Mouse (Mus musculus) adrenal gland, adult 8-10 months (tissue): ENCODE data around the gene Cd3g. TPM values are rescaled to one million over a fixed set of nuclear protein-coding genes. Genes with fewer than 3 reads are reported as not detected.

Source experiments
- total RNA-seq, 4 experiments: library from RNA; stranded (reverse); gene quantifications; 2 replicates each; pipeline ENCODE4 v1.2.4; 2022

Gene Cd3g
- total RNA-seq, 4 experiments from 2014 or later, result 0.52 to 1.3 (median 0.59) TPM; not detected in 1

Other genes with a start within 250 kb of the Cd3g start
- gene Phldb1, start 245.2 kb downstream of the Cd3g start, total RNA-seq, result 10 to 100 TPM; 31.7 to 64.7 (median 48.5) TPM
- 100 to 1,000 TPM; 172 to 185 (median 176) TPM for gene Arcn1, start 212.6 kb downstream of the Cd3g start, total RNA-seq
- gene Ift46, start 212.5 kb downstream of the Cd3g start, total RNA-seq, result 100 to 1,000 TPM in 2 of 4 experiments, 10 to 100 TPM in 2; 77.7 to 116 (median 99.6) TPM
- 10 to 100 TPM in 1 of 4 experiments, 1 to 10 TPM in 3; 8.7 to 15.3 (median 9.4) TPM for gene Tmem25, start 181.1 kb downstream of the Cd3g start, total RNA-seq
- 1 to 10 TPM; 3.7 to 9.0 (median 5.5) TPM for gene Ttc36, start 177.4 kb downstream of the Cd3g start, total RNA-seq
- 10 to 100 TPM; 32.5 to 58.2 (median 41.4) TPM for gene Kmt2a, start 99.1 kb downstream of the Cd3g start, total RNA-seq
- gene Atp5l, start 59.7 kb downstream of the Cd3g start, total RNA-seq, result 100 to 1,000 TPM; 346 to 533 (median 405) TPM
- gene Ube4a, start 14.8 kb downstream of the Cd3g start, total RNA-seq, result 100 to 1,000 TPM in 2 of 4 experiments, 10 to 100 TPM in 2; 85.1 to 103 (median 98.7) TPM
- under 1 TPM in 1 of 4 experiments, not detected in 3; 0.38 TPM for gene Cd3d, start 1.4 kb upstream of the Cd3g start, total RNA-seq
- 1 to 10 TPM in 3 of 4 experiments, under 1 TPM in 1; 0.56 to 2.7 (median 1.7) TPM for gene Cd3e, start 29.2 kb upstream of the Cd3g start, total RNA-seq
- gene Mpzl2, start 59.4 kb upstream of the Cd3g start, total RNA-seq, result 1 to 10 TPM; 4.5 to 7.1 (median 6.2) TPM
- 10 to 100 TPM in 2 of 4 experiments, 1 to 10 TPM in 2; 6.5 to 17.4 (median 10.1) TPM for gene Mpzl3, start 74.8 kb upstream of the Cd3g start, total RNA-seq
- 1 to 10 TPM; 2.2 to 3.9 (median 2.9) TPM for gene Jaml, start 98.8 kb upstream of the Cd3g start, total RNA-seq
- 10 to 100 TPM in 3 of 4 experiments, 1 to 10 TPM in 1; 9.1 to 14.4 (median 13.9) TPM for gene Scn2b, start 137.4 kb upstream of the Cd3g start, total RNA-seq
- gene Scn4b, start 158.0 kb upstream of the Cd3g start, total RNA-seq, result 1 to 10 TPM; 1.2 to 1.7 (median 1.5) TPM
- gene BC049352, start 201.6 kb upstream of the Cd3g start, total RNA-seq, result under 1 TPM in 3 of 4 experiments, not detected in 1; 0.65 to 0.68 (median 0.67) TPM
- not detected for gene Tmprss4, start 223.7 kb upstream of the Cd3g start, total RNA-seq